Mouse (Mus musculus) heart, embryonic 13.5 days (tissue): ENCODE results near the gene Hpd. TPM values are rescaled to one million over a fixed set of nuclear protein-coding genes. Genes with fewer than 3 reads are reported as not detected.
A peak's percentile ranks its signal among the peaks of the same experiment; 100 is the strongest.

ENCODE experiments used
- ATAC-seq: fragments of 200-750 bp; cut with Nextera tagmentation; 2 replicates; pipeline ENCODE4 v1.8.0; 2017; ENCODE audit warnings: moderate TSS enrichment; ENCODE audit not compliant: insufficient number of reproducible peaks, low FRiP score, low TSS enrichment; ENCODE audit errors: extremely low read depth
- H3K27ac ChIP-seq: fragments of 300-500 bp; sonication (generic); replicated peaks from 2 replicates; pipeline ENCODE4 v1.5.1; 2015; ENCODE audit warnings: moderate library complexity, mild to moderate bottlenecking, inconsistent platforms
- H3K27me3 ChIP-seq: fragments of 300-500 bp; sonication (generic); replicated peaks from 2 replicates; pipeline ENCODE4 v1.6.1; 2015; ENCODE audit warnings: mild to moderate bottlenecking, inconsistent platforms
- H3K36me3 ChIP-seq: fragments of 300-500 bp; sonication (generic); 2 replicates; pipeline ENCODE4 v1.6.1; 2015; ENCODE audit warnings: mild to moderate bottlenecking, inconsistent platforms
- H3K4me1 ChIP-seq: fragments of 300-500 bp; sonication (generic); 2 replicates; pipeline ENCODE4 v1.6.1; 2015; ENCODE audit warnings: inconsistent platforms
- H3K4me2 ChIP-seq: fragments of 300-500 bp; sonication (generic); 2 replicates; pipeline ENCODE4 v1.6.1; 2015; ENCODE audit warnings: inconsistent platforms, mild to moderate bottlenecking, moderate library complexity
- H3K4me3 ChIP-seq: fragments of 300-500 bp; sonication (generic); 2 replicates; pipeline ENCODE4 v1.5.1; 2015; ENCODE audit warnings: moderate library complexity, mild to moderate bottlenecking, inconsistent platforms
- H3K9ac ChIP-seq: fragments of 300-500 bp; sonication (generic); 2 replicates; pipeline ENCODE4 v1.6.1; 2015; ENCODE audit warnings: inconsistent platforms, mild to moderate bottlenecking, moderate library complexity
- H3K9me3 ChIP-seq: fragments of 300-500 bp; sonication (generic); 2 replicates; pipeline ENCODE4 v1.6.1; 2016; ENCODE audit warnings: inconsistent platforms
- WGBS: fragments of 180-500 bp; shearing (Covaris S2); methylation state at CpG from one replicate; pipeline ENCODE4 v1.1.7; 2015; ENCODE audit warnings: mixed read lengths; 5-methylcytosine and 5-hydroxymethylcytosine counted together
- polyA plus RNA-seq: library from polyadenylated mRNA; unstranded; fragments of >200 nt; fragmentation: Nextera tagmentation; extraction: Ambion mirVana; gene quantifications from 2 replicates; pipeline ENCODE4 v1.2.1, GENCODE M21; 2015

Hpd gene
- polyA plus RNA-seq, 1 experiment from 2014 or later = 0.37 TPM

DNA sequence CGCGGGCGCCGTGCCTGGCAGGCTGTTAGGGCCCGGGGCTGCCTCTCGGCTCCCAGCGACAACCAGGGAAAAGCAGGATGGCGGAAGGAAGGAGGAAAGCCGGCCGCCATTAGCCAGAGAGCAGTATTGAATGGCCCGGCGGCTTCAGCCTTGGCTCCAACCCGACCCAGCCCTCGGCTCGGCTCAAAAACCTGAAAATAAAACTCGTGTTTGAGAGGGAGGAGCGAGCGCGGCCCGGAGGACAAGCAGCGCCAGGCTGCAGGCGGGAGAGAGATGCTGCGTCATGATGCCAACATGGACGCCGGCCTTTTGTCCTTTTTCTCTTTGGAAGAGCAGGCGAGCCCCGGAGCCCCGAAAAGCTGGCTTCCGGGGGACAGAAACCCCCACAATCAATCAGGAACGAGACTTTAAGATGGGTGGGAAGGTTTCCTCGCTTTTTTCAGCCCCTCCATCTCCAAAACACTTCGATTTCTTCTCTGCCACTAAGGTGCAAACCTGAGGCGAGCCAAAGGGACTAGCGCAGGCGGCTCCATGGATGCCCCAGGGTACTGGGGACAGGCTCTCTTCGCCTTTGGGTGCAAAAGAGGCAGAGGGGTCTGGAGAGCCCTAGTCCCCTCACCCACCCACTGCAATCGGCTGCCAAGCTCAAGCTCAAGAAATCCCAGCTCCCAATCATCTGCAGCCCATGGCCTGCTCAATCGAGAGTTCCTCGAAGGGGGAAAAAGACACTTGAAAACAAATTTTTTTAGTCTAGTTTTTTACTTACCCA, 43.4 kb downstream of the Hpd start:
- Histone ChIP-seq H3K9me3 (no peaks in the 10 kb centered on the region), H3K4me3 (peak overlapping the region; percentile 96), H3K36me3 (peaks cover 4% of the 10 kb centered on the region; the same call in 1 of the 2 replicates), H3K4me2 (peak overlapping the region; percentile 86), H3K4me1 (peaks cover 62% of the 10 kb centered on the region), H3K27ac (peak overlapping the region; percentile 100), H3K9ac (peak overlapping the region; percentile 100), H3K27me3 (no peaks in the 10 kb centered on the region)
- ATAC-seq = no peak
- whole genome bisulfite sequencing = under 1% methylated on average over 35 of the region's 39 CpGs

DNA sequence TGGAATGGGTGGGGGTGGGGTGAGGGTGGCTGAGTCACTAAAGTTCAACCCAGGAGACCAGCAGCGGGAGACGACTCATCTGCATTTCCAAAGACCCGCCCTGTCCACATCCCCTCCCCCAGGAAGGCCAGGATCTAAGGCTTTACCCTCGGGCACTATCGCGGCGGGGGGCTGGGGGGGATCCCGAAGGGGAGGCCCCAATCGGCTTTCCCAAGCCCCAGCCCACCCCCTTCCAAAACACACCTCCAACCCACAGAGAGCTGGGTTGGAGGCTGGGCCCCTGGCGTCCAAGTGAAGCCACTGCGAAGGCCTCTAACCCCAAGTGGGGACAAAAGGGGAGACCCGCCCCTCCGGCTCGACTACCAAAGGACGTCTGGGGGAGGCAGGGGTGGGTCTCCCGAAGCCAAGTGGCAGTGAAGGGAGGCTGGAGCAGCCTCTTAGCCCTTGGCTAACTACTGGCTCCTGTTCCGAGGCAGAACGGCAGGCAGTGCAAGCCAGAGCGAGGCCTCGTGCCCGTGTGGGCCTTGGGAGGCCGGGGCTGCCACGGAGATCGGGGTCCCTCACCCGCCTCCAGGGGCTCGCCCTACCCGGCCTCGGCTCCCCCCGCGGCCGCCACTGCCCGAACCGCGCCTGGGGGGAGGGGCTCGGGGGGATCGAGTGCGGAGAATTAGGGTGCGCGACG, 44.2 kb downstream of the Hpd start:
- Histone ChIP-seq H3K4me2 (peak overlapping the region; percentile 86), H3K4me3 (peak overlapping the region; percentile 96), H3K9ac (peak overlapping the region; percentile 100), H3K4me1 (peaks cover 62% of the 10 kb centered on the region), H3K9me3 (no peaks in the 10 kb centered on the region), H3K27ac (peak overlapping the region; percentile 100), H3K36me3 (peaks cover 8% of the 10 kb centered on the region), H3K27me3 (no peaks in the 10 kb centered on the region)
- 0 out of 2 replicates have a peak, but pooled peaks have one; percentile 9 for ATAC-seq
- WGBS = 1% methylated on average over 38 of the region's 40 CpGs

DNA sequence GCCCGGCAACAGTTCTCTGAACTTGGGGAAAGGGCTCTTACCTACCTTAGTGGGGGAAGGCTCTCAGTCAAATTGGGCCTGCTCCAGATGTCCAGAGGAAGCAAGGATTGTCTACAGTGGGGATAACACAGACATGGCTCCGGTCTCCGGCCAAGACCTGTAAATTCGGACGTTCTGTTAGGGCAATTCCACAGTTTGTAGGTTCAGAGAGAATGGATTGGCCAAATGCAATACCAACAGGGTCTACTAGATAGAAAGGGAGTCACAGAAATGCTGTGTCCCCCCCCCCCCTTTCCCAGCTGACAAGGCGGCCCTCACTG, 44.7 kb downstream of the Hpd start:
- H3K4me2 ChIP-seq = peak overlapping the region; percentile 86
- peaks cover 66% of the 10 kb centered on the region for H3K4me1 ChIP-seq
- no peak for ATAC-seq
- no peaks in the 10 kb centered on the region for H3K9me3 ChIP-seq
- peak overlapping the region; percentile 96 for H3K4me3 ChIP-seq
- no peaks in the 10 kb centered on the region for H3K27me3 ChIP-seq
- peak overlapping the region; percentile 100 for H3K9ac ChIP-seq
- H3K36me3 ChIP-seq = peaks cover 8% of the 10 kb centered on the region
- WGBS = under 1% methylated on average over 6 of the region's 6 CpGs
- H3K27ac ChIP-seq = peak overlapping the region; percentile 100

DNA sequence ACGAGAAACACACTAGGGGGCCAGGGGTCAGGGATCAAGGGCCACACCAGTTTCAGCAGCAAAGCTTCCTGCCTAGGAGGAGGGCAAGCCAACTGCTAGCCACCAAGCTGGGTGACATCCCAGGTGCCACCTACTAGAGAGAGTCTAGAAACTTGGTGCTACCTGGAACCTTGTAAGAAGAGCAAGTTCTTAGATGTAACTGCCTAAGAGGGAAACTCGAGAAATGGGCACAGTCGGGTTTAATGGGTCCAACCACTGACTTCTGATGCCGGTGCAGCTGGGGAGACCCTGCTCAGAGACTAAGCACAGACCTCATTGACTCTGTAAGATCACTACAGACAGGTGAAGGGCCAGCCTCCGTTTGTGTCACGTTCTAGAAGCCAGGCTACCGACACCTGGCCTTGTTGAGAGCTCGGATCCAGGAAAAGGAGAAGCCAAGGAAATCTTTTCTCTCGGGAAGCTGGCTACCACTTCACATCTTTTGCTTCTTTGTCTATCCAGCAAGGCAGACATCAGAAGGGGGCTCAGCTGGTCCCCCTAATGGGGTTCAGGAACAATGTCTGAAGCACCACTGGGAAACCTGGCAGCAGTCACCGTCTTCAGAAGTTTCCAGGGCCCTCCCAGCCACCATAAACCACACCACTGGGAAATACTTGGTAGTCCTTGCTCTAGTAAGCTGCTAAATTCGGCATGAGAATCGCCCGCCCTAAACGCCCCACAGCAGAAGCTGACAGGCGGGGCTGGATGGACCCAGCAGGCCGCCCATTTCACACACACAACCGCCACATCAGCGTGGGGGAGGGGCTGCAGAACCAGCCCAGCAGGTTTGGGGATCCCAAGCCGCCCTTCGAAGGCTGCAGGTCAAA, 45.2 kb downstream of the Hpd start:
- H3K4me3 ChIP-seq = peak overlapping the region; percentile 96
- ATAC-seq = no peak
- WGBS = 3% methylated on average over 20 of the region's 20 CpGs
- H3K4me2 ChIP-seq = peak overlapping the region; percentile 86
- H3K27ac ChIP-seq = peak overlapping the region; percentile 100
- H3K9ac ChIP-seq = peak overlapping the region; percentile 100
- H3K27me3 ChIP-seq = no peaks in the 10 kb centered on the region
- H3K36me3 ChIP-seq = peaks cover 8% of the 10 kb centered on the region
- no peaks in the 10 kb centered on the region for H3K9me3 ChIP-seq
- H3K4me1 ChIP-seq = peaks cover 72% of the 10 kb centered on the region

DNA sequence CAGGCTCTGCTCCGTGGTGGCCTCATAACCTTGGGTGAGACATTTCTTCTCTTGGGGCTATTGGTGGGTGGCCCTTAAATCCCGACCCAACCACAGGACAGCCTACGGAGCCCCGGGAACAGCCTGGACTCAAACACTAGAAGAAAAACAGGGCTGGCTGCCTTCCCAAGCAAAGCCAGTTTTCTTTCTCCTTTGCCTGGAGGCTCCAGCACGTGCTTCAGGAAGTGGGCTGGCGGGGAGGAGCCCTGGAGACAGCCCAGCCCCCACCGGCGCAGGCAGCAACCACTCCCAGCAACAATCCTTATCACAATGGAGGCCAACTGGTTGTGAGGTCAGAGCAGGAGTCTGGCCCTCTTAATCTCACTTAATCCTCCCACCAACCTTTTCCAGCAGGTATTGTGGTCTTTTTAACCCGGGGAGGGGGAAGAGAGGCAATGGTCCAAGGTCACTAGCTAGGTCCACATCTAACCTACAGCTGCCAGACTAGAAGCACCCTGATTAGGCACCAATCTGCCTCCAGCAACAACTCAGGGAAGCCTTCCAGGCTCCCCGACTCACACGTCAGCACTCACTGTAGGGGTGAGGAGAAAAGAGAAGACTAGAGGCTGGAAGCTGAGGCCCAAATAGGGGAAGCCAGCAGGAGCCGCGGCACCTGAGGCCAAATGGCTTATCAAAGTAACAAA, 46.0 kb downstream of the Hpd start:
- Histone ChIP-seq H3K4me3 (peak overlapping the region; percentile 96), H3K4me2 (peak overlapping the region; percentile 86), H3K4me1 (peaks cover 79% of the 10 kb centered on the region), H3K27ac (peak overlapping the region; percentile 100), H3K9ac (peak overlapping the region; percentile 100), H3K9me3 (no peaks in the 10 kb centered on the region), H3K27me3 (no peaks in the 10 kb centered on the region), H3K36me3 (peaks cover 8% of the 10 kb centered on the region)
- WGBS = under 1% methylated on average over 13 of the region's 13 CpGs
- peak; percentile 43 for ATAC-seq

GRCm38 (mm10) chr5:123135471-123136360, 46.8 kb downstream of the Hpd start:
- Histone ChIP-seq H3K4me1 (peaks cover 79% of the 10 kb centered on the region), H3K9ac (peak overlapping the region; percentile 100), H3K36me3 (peaks cover 8% of the 10 kb centered on the region), H3K27me3 (no peaks in the 10 kb centered on the region), H3K9me3 (no peaks in the 10 kb centered on the region), H3K27ac (peak overlapping the region; percentile 100), H3K4me3 (peak overlapping the region; percentile 96), H3K4me2 (peak overlapping the region; percentile 86)
- ATAC-seq = peak; percentile 70
- WGBS = 2% methylated on average over 30 of the region's 30 CpGs

DNA sequence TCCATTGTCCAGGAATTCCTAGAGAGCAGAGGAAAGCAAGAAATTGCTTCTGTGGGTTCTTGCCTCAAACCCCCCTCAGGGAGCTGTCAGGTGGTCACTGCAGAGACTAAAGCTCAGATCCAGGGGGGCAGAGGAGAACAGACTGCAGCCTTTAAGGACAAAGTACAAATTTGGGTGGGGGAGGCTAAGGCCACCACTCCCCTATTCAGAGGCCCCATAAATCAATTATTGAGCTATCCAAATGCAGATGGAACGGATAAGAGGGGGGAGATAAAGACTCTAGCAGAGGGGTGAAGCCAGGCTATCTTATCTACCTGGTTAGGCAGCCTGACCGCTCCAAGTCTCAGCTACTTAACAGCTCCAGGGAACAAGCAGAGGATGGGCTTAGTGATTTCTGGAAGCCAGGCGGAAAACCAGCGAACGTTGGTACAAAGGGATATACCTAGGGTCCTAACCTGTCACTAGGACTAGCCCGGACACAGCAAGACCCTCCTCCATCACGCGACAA, 47.6 kb downstream of the Hpd start:
- Histone ChIP-seq H3K9me3 (no peaks in the 10 kb centered on the region), H3K4me1 (peaks cover 79% of the 10 kb centered on the region), H3K4me2 (peak overlapping the region; percentile 86), H3K27me3 (no peaks in the 10 kb centered on the region), H3K4me3 (peak overlapping the region; percentile 96), H3K27ac (peak overlapping the region; percentile 100), H3K36me3 (peaks cover 12% of the 10 kb centered on the region), H3K9ac (peak overlapping the region; percentile 100)
- 11% methylated on average over 8 of the region's 8 CpGs for WGBS
- no peak for ATAC-seq

GRCm38 (mm10) chr5:123134186-123134874, 48.2 kb downstream of the Hpd start:
- H3K36me3 ChIP-seq = peaks cover 15% of the 10 kb centered on the region
- WGBS = 4% methylated on average over 13 of the region's 13 CpGs
- peaks cover 75% of the 10 kb centered on the region for H3K4me1 ChIP-seq
- H3K9ac ChIP-seq = peak overlapping the region; percentile 100
- peak overlapping the region; percentile 86 for H3K4me2 ChIP-seq
- peak overlapping the region; percentile 100 for H3K27ac ChIP-seq
- peak overlapping the region; percentile 96 for H3K4me3 ChIP-seq
- no peaks in the 10 kb centered on the region for H3K27me3 ChIP-seq
- ATAC-seq = peak; percentile 4; the same call in 1 of the 2 replicates
- H3K9me3 ChIP-seq = no peaks in the 10 kb centered on the region

DNA sequence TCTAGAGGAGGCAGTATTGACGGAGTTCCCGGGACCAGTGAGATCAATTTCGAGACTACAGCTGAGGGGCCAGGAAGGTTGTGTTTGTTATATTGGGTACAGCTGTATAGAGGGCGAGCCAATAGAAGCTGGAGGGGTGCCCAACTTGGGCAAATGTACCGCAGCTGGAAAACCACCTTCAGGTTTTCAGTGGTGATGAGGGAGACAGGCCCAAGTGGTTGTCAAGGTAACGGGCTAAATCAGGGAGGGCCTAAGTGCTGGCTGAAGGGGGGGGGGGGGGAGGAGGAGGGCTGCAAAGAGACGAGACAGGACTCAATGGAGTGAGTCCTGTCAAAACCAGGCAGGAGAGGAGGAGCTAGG, 48.8 kb downstream of the Hpd start:
- H3K36me3 ChIP-seq = peaks cover 15% of the 10 kb centered on the region
- peak overlapping the region; percentile 86 for H3K4me2 ChIP-seq
- H3K27ac ChIP-seq = peak overlapping the region; percentile 100
- no peak for ATAC-seq
- 34% methylated on average over 7 of the region's 7 CpGs for WGBS
- H3K4me1 ChIP-seq = peaks cover 76% of the 10 kb centered on the region
- no peaks in the 10 kb centered on the region for H3K27me3 ChIP-seq
- H3K9me3 ChIP-seq = no peaks in the 10 kb centered on the region
- peak overlapping the region; percentile 96 for H3K4me3 ChIP-seq
- peak overlapping the region; percentile 100 for H3K9ac ChIP-seq
